Mouse (Mus musculus): Measurements from ENCODE around the gene Galnt9. TPM values are rescaled to one million over a fixed set of nuclear protein-coding genes. Genes with fewer than 3 reads are reported as not detected.

The Galnt9 gene
- polyA plus RNA-seq, 1 experiment from 2014 or later, result 0.11 TPM

- no peak overlapping the region for H3K4me3 ChIP-seq (ENCODE audit: low read depth, low read length)
- ATAC-seq (no peak), DNase-seq (no peak)
- H3K9ac ChIP-seq (replicated peaks), result no peak overlapping the region
- no peaks in the 10 kb centered on the region for H3K36me3 ChIP-seq (replicated peaks; ENCODE audit: insufficient read depth, low read length)
- no peak overlapping the region for H3K27ac ChIP-seq (ENCODE audit: low read depth)
- H3K27me3 ChIP-seq (ENCODE audit: insufficient read depth, low read length), result no peaks in the 10 kb centered on the region
- no peaks in the 10 kb centered on the region for H3K9me3 ChIP-seq (ENCODE audit: low read length)
- no peak overlapping the region for H3K4me2 ChIP-seq (ENCODE audit: low read depth, low read length)
- TF ChIP-seq CTCF (IDR thresholded peaks at IDR 0.05; ENCODE audit: low read depth), result no peak
- TF ChIP-seq EP300 (IDR thresholded peaks at IDR 0.05; ENCODE audit: low read depth), result no peak
- H3K4me1 ChIP-seq (ENCODE audit: insufficient read depth), result no peaks in the 10 kb centered on the region
- 79% methylated on average over 6 of the region's 6 CpGs for whole genome bisulfite sequencing (ENCODE audit: insufficient replicate concordance)
Observed at GRCm38 (mm10) chr5:110619226-110619625, 75.1 kb downstream of the Galnt9 start.

- H3K9ac ChIP-seq (replicated peaks), result no peak overlapping the region
- no peaks in the 10 kb centered on the region for H3K9me3 ChIP-seq (ENCODE audit: low read length)
- 72% methylated on average over 2 of the region's 2 CpGs for WGBS (ENCODE audit: insufficient replicate concordance)
- no peak overlapping the region for H3K27ac ChIP-seq (ENCODE audit: low read depth)
- no peak overlapping the region for H3K4me3 ChIP-seq (ENCODE audit: low read depth, low read length)
- TF ChIP-seq CTCF (IDR thresholded peaks at IDR 0.05; ENCODE audit: low read depth) (no peak), EP300 (IDR thresholded peaks at IDR 0.05; ENCODE audit: low read depth) (no peak)
- no peaks in the 10 kb centered on the region for H3K4me1 ChIP-seq (ENCODE audit: insufficient read depth)
- ATAC-seq (no peak), DNase-seq (no peak)
- 0 out of 2 replicates have a peak, but pooled peaks cover 3% of the 10 kb centered on the region for H3K27me3 ChIP-seq (ENCODE audit: insufficient read depth, low read length)
- H3K36me3 ChIP-seq (replicated peaks; ENCODE audit: insufficient read depth, low read length), result no peaks in the 10 kb centered on the region
- H3K4me2 ChIP-seq (ENCODE audit: low read depth, low read length), result no peak overlapping the region
Observed at GRCm38 (mm10) chr5:110624319-110624718, 80.2 kb downstream of the Galnt9 start.

GRCm38 (mm10) chr5:110627351-110627750 lies 83.2 kb downstream of the Galnt9 start:
- H3K27me3 ChIP-seq (ENCODE audit: insufficient read depth, low read length), result 0 out of 2 replicates have a peak, but pooled peaks cover 3% of the 10 kb centered on the region
- 70% methylated on average over 10 of the region's 10 CpGs for WGBS (ENCODE audit: insufficient replicate concordance)
- H3K36me3 ChIP-seq (replicated peaks; ENCODE audit: insufficient read depth, low read length), result no peaks in the 10 kb centered on the region
- ATAC-seq, result no peak
- H3K9ac ChIP-seq (replicated peaks), result no peak overlapping the region
- no peak for DNase-seq
- H3K4me1 ChIP-seq (ENCODE audit: insufficient read depth), result no peaks in the 10 kb centered on the region
- H3K9me3 ChIP-seq (ENCODE audit: low read length), result no peaks in the 10 kb centered on the region
- H3K4me2 ChIP-seq (ENCODE audit: low read depth, low read length), result no peak overlapping the region
- H3K4me3 ChIP-seq (ENCODE audit: low read depth, low read length), result no peak overlapping the region
- no peak overlapping the region for H3K27ac ChIP-seq (ENCODE audit: low read depth)
- no peak for TF ChIP-seq EP300 (IDR thresholded peaks at IDR 0.05; ENCODE audit: low read depth)
- no peak for TF ChIP-seq CTCF (IDR thresholded peaks at IDR 0.05; ENCODE audit: low read depth)

GRCm38 (mm10) chr5:110628156-110628555 lies 84.0 kb downstream of the Galnt9 start:
- no peak overlapping the region for H3K27ac ChIP-seq (ENCODE audit: low read depth)
- no peak for ATAC-seq
- H3K9me3 ChIP-seq (ENCODE audit: low read length), result no peaks in the 10 kb centered on the region
- DNase-seq, result no peak
- H3K36me3 ChIP-seq (replicated peaks; ENCODE audit: insufficient read depth, low read length), result no peaks in the 10 kb centered on the region
- H3K27me3 ChIP-seq (ENCODE audit: insufficient read depth, low read length), result 0 out of 2 replicates have a peak, but pooled peaks cover 3% of the 10 kb centered on the region
- H3K4me3 ChIP-seq (ENCODE audit: low read depth, low read length), result no peak overlapping the region
- H3K9ac ChIP-seq (replicated peaks), result no peak overlapping the region
- TF ChIP-seq EP300 (IDR thresholded peaks at IDR 0.05; ENCODE audit: low read depth) (no peak), CTCF (IDR thresholded peaks at IDR 0.05; ENCODE audit: low read depth) (no peak)
- H3K4me1 ChIP-seq (ENCODE audit: insufficient read depth), result no peaks in the 10 kb centered on the region
- 30% methylated on average over 19 of the region's 19 CpGs for WGBS (ENCODE audit: insufficient replicate concordance)
- H3K4me2 ChIP-seq (ENCODE audit: low read depth, low read length), result no peak overlapping the region

GRCm38 (mm10) chr5:110629525-110630120 lies 85.5 kb downstream of the Galnt9 start:
- no peak overlapping the region for H3K4me2 ChIP-seq (ENCODE audit: low read depth, low read length)
- H3K36me3 ChIP-seq (replicated peaks; ENCODE audit: insufficient read depth, low read length), result no peaks in the 10 kb centered on the region
- 61% methylated on average over 2 of the region's 2 CpGs for WGBS (ENCODE audit: insufficient replicate concordance)
- no peak overlapping the region for H3K27ac ChIP-seq (ENCODE audit: low read depth)
- DNase-seq (no peak), ATAC-seq (no peak)
- H3K9ac ChIP-seq (replicated peaks), result no peak overlapping the region
- TF ChIP-seq EP300 (IDR thresholded peaks at IDR 0.05; ENCODE audit: low read depth), result no peak
- TF ChIP-seq CTCF (IDR thresholded peaks at IDR 0.05; ENCODE audit: low read depth), result no peak
- H3K4me3 ChIP-seq (ENCODE audit: low read depth, low read length), result no peak overlapping the region
- no peaks in the 10 kb centered on the region for H3K4me1 ChIP-seq (ENCODE audit: insufficient read depth)
- no peaks in the 10 kb centered on the region for H3K9me3 ChIP-seq (ENCODE audit: low read length)
- 0 out of 2 replicates have a peak, but pooled peaks cover 3% of the 10 kb centered on the region for H3K27me3 ChIP-seq (ENCODE audit: insufficient read depth, low read length)

GRCm38 (mm10) chr5:110635951-110636707 lies 92.0 kb downstream of the Galnt9 start:
- 42% methylated on average over 6 of the region's 6 CpGs for WGBS (ENCODE audit: insufficient replicate concordance)
- no peak for DNase-seq
- no peaks in the 10 kb centered on the region for H3K36me3 ChIP-seq (replicated peaks; ENCODE audit: insufficient read depth, low read length)
- H3K4me2 ChIP-seq (ENCODE audit: low read depth, low read length), result no peak overlapping the region
- H3K4me3 ChIP-seq (ENCODE audit: low read depth, low read length), result no peak overlapping the region
- no peak overlapping the region for H3K9ac ChIP-seq (replicated peaks)
- no peaks in the 10 kb centered on the region for H3K9me3 ChIP-seq (ENCODE audit: low read length)
- TF ChIP-seq CTCF (IDR thresholded peaks at IDR 0.05; ENCODE audit: low read depth), result peak; percentile 71
- TF ChIP-seq EP300 (IDR thresholded peaks at IDR 0.05; ENCODE audit: low read depth), result no peak
- no peak for ATAC-seq
- H3K27me3 ChIP-seq (ENCODE audit: insufficient read depth, low read length), result no peaks in the 10 kb centered on the region
- no peaks in the 10 kb centered on the region for H3K4me1 ChIP-seq (ENCODE audit: insufficient read depth)
- H3K27ac ChIP-seq (ENCODE audit: low read depth), result no peak overlapping the region
